Mouse (Mus musculus) bone marrow macrophage, adult 2 months (primary cell): ENCODE measurements at regions not wholly inside any gene's neighbourhood (a gene's known extent, or its start where the extent isn't known, plus 50 kb on each side); places are given as distances from the start of the nearest gene placed in this dataset.

ENCODE experiments used
- CTCF ChIP-seq: IDR thresholded peaks from 2 replicates; pipeline ENCODE4 v1.5.1; 2012; ENCODE audit warnings: low read depth, mild to moderate bottlenecking, low read length, moderate library complexity
- POLR2A ChIP-seq: IDR thresholded peaks from 2 replicates; pipeline ENCODE4 v1.6.1; 2012; ENCODE audit warnings: mild to moderate bottlenecking, low read depth, low read length, borderline replicate concordance

DNA sequence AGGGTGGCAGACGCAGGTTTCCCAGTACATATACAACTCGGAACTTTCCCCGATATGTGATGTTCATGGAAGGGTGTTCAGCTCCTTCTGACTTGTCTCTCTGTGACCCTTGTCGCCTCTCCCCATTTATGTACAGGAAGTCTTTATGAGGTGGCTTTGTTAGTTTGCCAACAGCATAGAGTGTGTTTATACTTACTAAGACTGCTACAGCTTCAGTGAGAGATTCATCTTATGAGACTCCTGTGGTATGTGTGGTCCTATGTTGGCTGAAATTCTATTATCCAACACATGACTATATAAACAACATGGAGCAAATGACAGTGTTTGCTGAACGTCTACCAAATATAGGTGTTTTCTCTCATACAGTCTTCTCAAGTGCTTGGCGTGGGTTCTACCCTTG, 664.5 kb downstream of the Hs3st4 start:
- TF ChIP-seq CTCF: no peak
- TF ChIP-seq POLR2A: no peak
